Mouse (Mus musculus): ENCODE data around the gene Efr3b. TPM values are rescaled to one million over a fixed set of nuclear protein-coding genes. Genes with fewer than 3 reads are reported as not detected.
A peak's percentile ranks its signal among the peaks of the same experiment; 100 is the strongest.
"Not testable (repeated sequence)": the region's sequence is repeated elsewhere in the genome, so short reads cannot be mapped to it uniquely, and the experiment has no call there.

The Efr3b gene
- total RNA-seq, 2 experiments from 2014 or later, result 5.5 to 8.3 TPM

DNA sequence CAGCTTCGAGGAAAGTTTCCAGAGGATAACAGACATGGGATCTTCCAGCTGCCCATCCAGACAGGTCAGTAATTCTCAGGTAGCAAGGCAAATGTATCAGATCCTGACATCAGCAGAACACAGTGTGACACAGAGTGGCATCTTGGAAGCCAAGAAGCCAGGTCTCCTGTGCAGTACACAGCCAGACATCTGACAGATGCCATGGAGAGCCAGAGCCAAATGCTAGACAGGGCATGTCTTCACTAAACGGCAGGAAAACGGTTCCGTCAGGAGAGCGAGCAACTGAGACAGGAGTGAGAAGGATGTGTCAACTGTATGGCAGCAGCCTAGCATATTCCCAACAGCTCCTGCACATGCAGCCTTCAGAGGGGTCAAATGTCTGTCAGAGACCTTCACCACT lies 38.3 kb downstream of the Efr3b start:
- no peak for TF ChIP-seq CTCF (IDR thresholded peaks at IDR 0.05)
- intact Hi-C loops (cut with DNase I), result no loop called here
- no peak for DNase-seq
- Histone ChIP-seq H3K4me3 (no peak overlapping the region), H3K27ac (no peak overlapping the region)

DNA sequence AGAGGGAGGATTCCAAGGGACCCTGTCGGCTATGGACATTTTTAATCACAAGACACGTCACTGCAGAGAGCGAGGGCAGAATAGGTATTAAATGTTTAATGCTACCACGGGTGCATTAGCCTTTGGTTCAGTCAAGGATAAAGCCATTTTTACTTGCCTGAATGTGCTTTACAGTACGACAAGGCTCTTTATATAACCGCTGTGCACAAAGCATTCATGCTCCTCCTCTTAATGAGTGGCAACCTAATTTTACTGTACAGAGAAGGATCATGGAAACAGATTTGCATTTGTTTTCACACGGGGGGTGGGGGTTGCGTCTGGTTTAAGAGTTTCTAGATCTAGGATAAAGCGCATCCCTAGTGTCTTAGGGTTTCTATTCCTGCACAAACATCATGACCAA lies 42.0 kb downstream of the Efr3b start:
- TF ChIP-seq CTCF (IDR thresholded peaks at IDR 0.05), result no peak
- intact Hi-C loops (cut with DNase I), result no loop called here
- no peak overlapping the region for H3K27ac ChIP-seq
- H3K4me3 ChIP-seq, result no peak overlapping the region
- DNase-seq, result no peak

DNA sequence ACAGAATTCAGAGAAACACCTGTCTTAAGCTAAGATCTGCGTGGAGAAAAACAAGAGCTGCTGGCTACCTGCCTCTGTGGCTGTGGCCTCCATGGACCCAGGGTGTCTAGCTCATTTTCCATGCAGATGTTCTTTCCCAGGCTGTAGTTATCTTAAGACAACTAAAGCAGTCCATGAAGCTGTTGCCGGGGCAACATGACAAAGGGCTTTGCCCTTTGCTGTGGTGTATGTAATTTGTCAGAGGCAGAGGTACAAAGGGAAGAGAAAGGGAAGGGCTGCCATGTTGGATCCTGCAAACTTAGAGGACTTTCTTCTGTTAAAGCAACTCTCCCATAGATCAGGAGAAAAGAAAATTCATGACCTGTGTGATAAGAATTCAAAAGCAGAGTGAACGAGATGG lies 47.7 kb downstream of the Efr3b start:
- Histone ChIP-seq H3K27ac (no peak overlapping the region), H3K4me3 (no peak overlapping the region)
- intact Hi-C loops (cut with DNase I), result no loop called here
- DNase-seq, result no peak
- TF ChIP-seq CTCF (IDR thresholded peaks at IDR 0.05), result no peak

DNA sequence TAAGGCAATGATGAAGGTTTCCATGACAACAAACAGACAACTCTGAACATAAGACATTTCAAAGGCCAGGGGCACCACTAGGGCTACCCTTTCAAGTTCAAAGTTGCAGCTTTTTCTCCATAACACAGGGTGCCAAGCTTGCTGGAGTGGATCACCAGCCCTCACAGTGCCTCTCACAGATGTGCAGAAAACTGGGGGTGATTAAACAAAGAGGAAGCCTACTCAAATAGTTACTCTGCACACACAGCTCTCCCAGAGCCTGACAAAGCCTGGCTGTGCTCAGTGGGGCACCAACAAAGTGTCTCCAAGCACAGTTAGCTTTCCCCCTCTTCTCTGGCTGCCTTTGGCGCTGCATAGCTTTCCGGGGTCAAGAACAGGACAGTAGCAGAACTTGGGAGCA lies 48.8 kb downstream of the Efr3b start:
- no peak for DNase-seq
- intact Hi-C loops (cut with DNase I), result loop anchor here (5.0 kb wide), 1 partner anchor 32 kb away; no protein-coding TSS in a partner anchor
- no peak overlapping the region for H3K27ac ChIP-seq

DNA sequence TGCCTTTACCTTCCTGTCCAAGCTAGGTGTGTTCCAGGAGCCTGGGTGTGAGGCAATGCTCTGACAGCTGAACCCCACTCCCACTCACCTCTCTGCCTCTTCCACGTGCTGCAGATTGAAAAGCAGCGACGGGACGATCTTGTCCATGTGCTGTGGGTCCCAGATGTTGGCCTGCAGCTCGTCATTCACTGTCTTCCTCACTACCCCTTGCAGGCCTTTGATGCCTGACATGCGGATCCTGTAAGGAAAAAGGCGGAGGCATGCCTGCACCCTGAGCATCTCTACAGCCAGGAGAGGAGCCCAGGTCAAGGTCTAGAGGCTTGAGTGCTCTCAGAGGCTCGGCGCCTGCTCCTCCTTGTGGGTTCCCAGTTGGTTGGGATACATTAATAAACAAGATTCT lies 54.3 kb downstream of the Efr3b start:
- no peak for DNase-seq
- H3K27ac ChIP-seq, result no peak overlapping the region
- intact Hi-C loops (cut with DNase I), result loop anchor here (1.0 to 5.0 kb wide), 2 partner anchors 53 to 96 kb away; partner anchors contain the start of gene Efr3b
- H3K4me3 ChIP-seq, result no peak overlapping the region
- no peak for TF ChIP-seq CTCF (IDR thresholded peaks at IDR 0.05)

More for the DNA sequence above, 48.8 kb downstream of the Efr3b start:
- no peak overlapping the region for H3K4me3 ChIP-seq
- no peak for TF ChIP-seq CTCF (IDR thresholded peaks at IDR 0.05)

DNA sequence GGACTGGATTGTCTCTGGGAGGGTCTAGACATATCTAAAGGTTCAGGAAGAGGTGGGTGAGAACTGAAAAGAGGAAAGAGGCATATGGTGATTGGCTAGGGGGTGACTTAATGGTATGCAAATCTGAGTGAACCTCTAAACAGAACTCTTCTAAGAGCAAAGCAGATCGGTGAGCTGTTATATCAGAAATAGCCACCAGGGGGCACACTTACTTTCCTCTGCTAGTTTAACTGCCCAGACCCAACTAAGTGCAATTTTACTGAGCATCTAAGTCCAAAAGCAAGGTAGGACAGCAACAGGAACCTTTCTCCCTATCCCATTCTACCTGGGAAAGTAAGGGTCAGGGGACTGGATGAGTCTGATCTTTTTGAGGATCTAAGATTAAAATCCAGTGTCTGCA lies 55.0 kb downstream of the Efr3b start:
- intact Hi-C loops (cut with DNase I), result loop anchor here (1.0 to 5.0 kb wide), 3 partner anchors 54 to 97 kb away; partner anchors contain the start of gene Efr3b
- no peak overlapping the region for H3K4me3 ChIP-seq
- H3K27ac ChIP-seq, result no peak overlapping the region
- DNase-seq, result peak; percentile 70
- peak; percentile 84 for TF ChIP-seq CTCF (IDR thresholded peaks at IDR 0.05)

DNA sequence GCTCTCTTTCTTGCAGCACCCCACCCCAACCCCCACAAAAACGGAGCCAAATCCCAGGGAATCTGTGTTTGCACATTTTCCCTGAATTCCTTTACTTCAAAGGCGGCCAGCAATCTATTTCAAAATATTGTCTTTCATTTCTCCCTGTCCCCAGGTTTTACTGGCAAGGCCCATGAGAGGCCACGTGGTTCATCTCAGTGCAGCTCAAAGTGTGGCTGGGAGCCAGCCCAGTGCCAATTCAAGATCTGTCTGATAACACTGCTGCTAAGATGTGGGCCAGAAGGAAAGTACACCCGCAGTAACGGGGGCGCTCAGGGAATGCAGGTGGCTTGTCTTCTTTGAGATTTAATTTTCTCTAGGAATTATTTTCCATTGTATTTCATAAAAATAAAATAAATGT lies 56.5 kb downstream of the Efr3b start:
- intact Hi-C loops (cut with DNase I), result loop anchor here (2.0 to 5.0 kb wide), 2 partner anchors 53 to 55 kb away; partner anchors contain the start of gene Efr3b
- peak overlapping the region; percentile 73 for H3K4me3 ChIP-seq
- no peak for TF ChIP-seq CTCF (IDR thresholded peaks at IDR 0.05)
- peak; percentile 44 for DNase-seq
- no peak overlapping the region; the same call in 1 of the 2 replicates for H3K27ac ChIP-seq

DNA sequence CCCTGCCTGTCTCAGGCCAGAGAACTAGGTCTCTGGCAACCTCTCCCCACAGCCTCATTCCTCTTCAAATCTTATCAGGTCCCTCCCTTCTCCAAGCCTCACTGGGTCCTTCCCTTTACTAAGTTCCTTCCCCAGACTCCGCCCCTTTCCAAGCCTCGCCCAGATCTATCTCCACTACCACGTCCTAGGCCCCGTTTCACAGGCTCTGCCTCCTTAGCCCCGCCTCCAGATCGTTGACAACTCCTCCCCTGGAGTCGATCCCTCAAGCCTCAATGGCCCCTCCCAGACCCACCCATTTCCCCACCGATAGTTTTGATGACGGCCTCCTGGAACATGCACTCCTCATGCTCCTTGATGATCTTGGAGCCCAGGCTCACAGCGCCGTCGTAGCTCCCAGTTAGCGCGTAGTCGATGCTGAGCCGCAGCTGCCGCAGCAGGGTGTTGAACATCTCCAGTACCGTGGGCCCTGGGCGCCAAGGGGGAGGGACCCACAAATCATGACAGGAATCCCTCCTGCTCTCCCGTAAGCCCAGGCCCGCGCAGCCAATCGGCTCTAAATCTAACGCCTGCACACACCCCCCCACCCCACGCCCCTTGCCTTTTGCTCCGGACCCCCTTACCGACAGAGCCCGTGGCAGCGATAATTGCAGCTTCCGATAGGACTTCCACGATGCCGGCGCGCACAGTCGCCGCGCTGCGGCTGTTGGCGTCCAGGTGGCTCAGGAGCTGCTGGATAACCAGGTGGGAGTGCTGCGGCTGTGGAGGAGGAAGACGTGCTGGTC lies 57.2 kb downstream of the Efr3b start:
- peak; percentile 91 for DNase-seq
- Histone ChIP-seq H3K4me3 (peak overlapping the region; percentile 73), H3K27ac (peak overlapping the region; percentile 74)
- no peak for TF ChIP-seq CTCF (IDR thresholded peaks at IDR 0.05)
- intact Hi-C loops (cut with DNase I), result loop anchor here (2.0 to 5.0 kb wide), 2 partner anchors 53 to 56 kb away; partner anchors contain the start of gene Efr3b

DNA sequence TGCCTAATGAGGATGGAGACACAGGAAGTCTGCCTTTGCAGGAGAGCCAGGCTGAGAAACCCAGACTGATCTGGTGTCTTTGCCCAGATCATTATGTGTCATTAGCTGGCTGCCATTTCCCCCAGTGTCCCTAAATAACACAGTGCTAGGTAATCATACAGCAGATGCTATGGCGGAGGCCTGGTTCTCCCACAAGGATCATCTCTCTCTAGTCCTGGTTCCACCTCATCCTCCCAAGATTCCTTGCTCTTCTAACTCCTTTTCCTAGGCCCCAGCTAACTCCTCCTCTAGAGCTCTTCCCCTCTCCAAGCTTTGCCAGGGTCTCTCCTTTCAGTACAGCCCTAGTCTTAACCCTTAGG lies 57.7 kb downstream of the Efr3b start:
- no peak for TF ChIP-seq CTCF (IDR thresholded peaks at IDR 0.05)
- Histone ChIP-seq H3K27ac (peak overlapping the region; percentile 74), H3K4me3 (peak overlapping the region; percentile 73)
- intact Hi-C loops (cut with DNase I), result loop anchor here (5.0 kb wide), 1 partner anchor 56 kb away; the partner anchor contains the start of gene Efr3b
- DNase-seq, result no peak

DNA sequence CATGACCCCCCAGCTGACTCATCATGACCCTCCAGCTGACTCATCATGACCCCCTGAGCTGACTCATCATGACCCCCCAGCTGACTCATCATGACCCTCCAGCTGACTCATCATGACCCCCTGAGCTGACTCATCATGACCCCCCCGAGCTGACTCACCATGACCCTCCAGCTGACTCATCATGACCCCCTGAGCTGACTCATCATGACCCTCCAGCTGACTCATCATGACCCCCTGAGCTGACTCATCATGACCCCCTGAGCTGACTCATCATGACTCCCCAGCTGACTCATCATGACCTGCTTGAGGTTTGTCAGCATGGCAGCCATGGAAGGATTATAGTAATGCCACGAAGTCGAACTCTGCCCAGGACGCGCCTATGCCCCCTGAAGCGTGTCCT lies 65.5 kb downstream of the Efr3b start:
- intact Hi-C loops (cut with DNase I); DNase-seq; H3K27ac ChIP-seq; H3K4me3 ChIP-seq: not testable (repeated sequence)

DNA sequence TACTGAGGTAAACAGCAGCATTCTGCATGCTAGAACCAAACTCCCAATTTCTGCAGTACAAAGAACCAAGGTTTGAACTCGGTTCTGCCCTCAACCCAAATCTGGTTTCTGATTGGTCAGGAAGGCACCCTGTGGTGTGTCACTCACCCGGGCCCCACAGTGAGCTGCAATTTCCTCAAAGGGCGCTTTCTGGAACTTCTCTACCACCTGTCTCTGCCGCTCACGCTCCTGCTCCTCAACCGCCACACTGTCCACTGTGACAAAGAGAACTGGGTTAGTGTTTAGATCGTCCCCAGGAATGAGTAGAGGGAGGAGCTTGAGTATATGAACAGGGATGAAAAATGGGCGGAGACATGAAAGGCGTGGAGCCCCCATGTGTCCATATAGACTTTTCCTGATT lies 70.3 kb downstream of the Efr3b start:
- DNase-seq, result no peak
- intact Hi-C loops (cut with DNase I), result no loop called here
- H3K27ac ChIP-seq, result no peak overlapping the region
- no peak overlapping the region for H3K4me3 ChIP-seq
- no peak for TF ChIP-seq CTCF (IDR thresholded peaks at IDR 0.05)

DNA sequence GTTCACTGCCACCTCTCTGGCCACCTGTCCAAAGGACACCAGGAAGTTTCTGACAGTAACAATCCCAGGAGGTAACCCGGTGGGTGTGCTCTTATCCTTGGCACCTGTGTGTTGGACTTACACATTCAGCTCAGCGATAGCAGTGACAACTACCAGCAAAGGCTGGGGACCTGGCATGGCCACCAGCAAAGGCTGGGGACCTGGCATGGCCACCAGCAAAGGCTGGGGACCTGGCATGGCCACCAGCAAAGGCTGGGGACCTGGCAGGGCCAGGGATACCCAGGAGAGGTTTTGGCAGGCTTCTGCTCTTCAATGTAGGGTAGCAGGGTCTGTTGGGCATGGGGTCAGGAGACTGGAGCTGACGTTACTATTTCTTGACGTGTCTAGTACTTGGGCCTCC lies 71.5 kb downstream of the Efr3b start:
- no peak overlapping the region for H3K4me3 ChIP-seq
- TF ChIP-seq CTCF (IDR thresholded peaks at IDR 0.05), result no peak
- H3K27ac ChIP-seq, result no peak overlapping the region
- intact Hi-C loops (cut with DNase I), result no loop called here
- no peak for DNase-seq

DNA sequence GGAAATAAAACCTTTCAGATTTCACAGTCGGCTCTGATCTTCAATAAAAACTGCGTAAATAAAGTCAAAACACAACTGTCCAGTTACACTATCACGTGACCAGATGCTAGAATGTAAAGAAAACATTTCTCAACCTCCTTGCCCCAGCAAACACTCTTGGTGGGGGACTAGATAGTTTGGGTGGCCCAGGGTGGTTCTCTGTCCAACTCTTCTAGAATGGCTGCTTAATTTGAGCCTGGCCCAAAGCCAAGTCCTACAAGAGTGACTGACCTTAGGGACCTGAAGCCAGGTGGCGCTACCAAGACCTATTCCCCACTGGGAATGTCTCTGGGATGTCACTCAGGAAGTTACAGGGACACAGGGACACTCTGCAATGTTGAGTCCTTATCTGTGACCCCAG lies 78.2 kb downstream of the Efr3b start:
- H3K4me3 ChIP-seq, result peak overlapping the region; percentile 83
- intact Hi-C loops (cut with DNase I), result no loop called here

More for the DNA sequence above, 78.2 kb downstream of the Efr3b start:
- DNase-seq, result no peak
- peak overlapping the region; percentile 89 for H3K27ac ChIP-seq
- TF ChIP-seq CTCF (IDR thresholded peaks at IDR 0.05), result peak; percentile 15; the same call in 1 of the 2 replicates
